Mouse (Mus musculus) c-Kit-positive CD71-positive TER-119-negative erythroid progenitor cells, embryonic 14.5 days (primary cell): ENCODE measurements around the gene Slc22a23.
A peak's percentile ranks its signal among the peaks of the same experiment; 100 is the strongest.

ENCODE experiments used
- DNase-seq: peaks from one replicate; pipeline ENCODE4 v3.0.0-alpha.2; 2013; ENCODE audit warnings: low read depth

Slc22a23 gene

DNA sequence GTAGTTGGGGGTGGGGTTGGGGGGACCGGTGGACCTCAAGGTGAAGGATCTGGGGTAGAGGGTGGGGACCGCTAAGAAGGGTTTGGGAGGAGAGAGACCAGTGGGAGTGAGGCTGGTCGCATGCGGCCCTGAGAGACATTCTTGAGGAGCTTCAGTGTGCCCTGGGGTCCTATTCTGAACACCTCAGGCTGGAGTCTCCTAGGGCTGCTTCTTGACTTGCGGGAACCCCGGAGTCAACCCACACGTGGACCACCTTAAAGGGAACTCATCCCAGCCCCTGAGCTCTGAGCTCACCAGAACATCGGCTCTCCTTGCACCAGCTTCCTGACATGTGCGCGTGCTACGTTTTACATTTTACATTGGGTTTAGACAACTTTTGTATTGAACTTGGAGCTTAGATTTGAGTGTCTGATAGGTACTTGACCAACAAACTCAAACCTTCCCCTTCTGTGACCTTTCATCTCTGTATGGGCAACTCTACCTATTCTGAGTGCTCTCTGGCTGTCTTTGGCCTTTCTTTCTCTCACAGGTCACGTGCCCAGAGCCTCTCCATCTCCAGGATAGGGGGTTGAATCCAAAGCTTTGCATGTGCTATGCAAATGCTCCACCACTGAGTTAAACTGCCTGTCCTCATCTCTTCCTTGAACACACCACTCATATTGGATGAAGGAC, 181.5 kb downstream of the Slc22a23 start:
- no peak for DNase-seq

DNA sequence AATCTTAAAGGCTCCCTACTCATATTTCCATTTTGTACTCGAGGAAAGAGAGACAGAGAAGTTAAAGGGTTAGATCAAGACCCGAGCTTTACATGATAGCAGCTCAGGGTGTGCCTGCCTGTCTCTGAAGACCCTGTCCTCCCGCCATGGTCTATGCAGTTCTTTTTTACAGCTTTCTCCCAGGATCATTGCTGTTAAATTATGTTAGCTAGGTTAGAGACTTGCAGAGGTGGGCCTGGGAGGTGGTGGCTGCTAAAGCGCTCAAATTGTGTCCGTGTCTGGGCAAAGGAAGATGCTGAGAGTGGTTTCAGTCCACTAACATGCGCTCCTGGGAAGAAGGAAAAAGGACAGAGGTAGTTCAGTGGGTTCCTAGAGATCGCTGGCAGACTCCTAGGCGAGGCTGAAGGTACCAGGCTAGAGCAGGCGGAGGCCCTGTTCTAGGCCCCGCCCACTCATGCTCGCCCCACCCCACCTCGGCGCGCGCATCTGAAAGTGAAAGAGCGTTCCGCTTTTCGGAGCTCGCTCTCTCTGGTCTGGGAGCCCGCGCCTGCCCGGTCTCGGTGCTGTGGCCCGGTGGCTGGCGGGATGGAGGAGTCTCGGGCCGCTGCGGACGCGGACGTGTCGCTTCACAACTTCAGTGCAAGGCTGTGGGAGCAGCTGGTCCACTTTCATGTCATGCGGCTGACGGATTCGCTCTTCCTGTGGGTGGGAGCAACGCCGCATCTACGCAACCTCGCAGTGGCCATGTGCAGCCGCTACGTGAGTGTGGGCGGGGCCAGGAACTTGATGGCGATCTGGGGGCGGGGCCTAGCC, 182.3 kb downstream of the Slc22a23 start, which contains the start of gene Psmg4:
Gene Psmg4 (plus strand): TSS at position 474 of the 813 bp plus-strand sequence.
- peak; percentile 90 for DNase-seq

GRCm38 (mm10) chr13:34159926-34160325, 185.1 kb downstream of the Slc22a23 start:
- DNase-seq: no peak

- DNase-seq: no peak
These were observed 187.3 kb downstream of the Slc22a23 start for GRCm38 (mm10) chr13:34157596-34158157.

GRCm38 (mm10) chr13:34156840-34157185, 188.2 kb downstream of the Slc22a23 start:
- DNase-seq: no peak

DNA sequence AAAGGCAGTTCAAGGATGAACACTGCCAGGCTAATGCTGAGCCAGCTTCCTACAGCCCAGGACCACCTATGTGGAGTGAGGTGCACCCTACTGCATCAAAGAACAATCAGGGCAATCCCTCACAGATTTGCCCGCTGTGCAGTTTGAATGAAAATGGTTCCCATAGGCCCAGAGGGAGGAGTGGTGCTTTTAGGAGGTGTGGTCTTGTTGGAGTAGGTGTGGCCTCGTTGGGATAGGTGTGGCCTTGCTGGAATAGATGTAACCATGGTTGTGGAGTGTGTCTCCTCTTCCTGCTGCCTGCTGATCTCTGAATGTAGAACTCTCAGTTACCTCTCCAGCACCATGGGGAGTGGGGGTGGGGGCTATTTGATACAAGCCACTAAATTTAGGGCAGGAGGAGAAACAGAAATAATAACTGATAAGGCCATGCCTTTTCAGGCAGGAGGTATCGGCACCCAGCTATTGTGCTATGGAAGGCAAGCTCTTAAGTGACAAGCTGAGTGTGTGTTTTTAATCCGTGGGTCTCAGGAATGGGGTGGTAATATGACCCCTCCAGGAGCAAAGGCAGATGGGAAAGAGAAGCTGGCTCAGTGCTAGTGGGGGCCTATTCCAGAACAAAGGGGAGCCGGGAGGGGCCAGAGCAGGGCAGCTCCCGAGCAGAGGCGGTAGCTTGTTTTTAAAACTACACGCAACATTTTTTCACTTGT, 188.7 kb downstream of the Slc22a23 start:
- DNase-seq: no peak

GRCm38 (mm10) chr13:34154931-34155272, 190.1 kb downstream of the Slc22a23 start:
- no peak for DNase-seq

- no peak for DNase-seq
These were observed 190.6 kb downstream of the Slc22a23 start for GRCm38 (mm10) chr13:34154217-34154930.

DNA sequence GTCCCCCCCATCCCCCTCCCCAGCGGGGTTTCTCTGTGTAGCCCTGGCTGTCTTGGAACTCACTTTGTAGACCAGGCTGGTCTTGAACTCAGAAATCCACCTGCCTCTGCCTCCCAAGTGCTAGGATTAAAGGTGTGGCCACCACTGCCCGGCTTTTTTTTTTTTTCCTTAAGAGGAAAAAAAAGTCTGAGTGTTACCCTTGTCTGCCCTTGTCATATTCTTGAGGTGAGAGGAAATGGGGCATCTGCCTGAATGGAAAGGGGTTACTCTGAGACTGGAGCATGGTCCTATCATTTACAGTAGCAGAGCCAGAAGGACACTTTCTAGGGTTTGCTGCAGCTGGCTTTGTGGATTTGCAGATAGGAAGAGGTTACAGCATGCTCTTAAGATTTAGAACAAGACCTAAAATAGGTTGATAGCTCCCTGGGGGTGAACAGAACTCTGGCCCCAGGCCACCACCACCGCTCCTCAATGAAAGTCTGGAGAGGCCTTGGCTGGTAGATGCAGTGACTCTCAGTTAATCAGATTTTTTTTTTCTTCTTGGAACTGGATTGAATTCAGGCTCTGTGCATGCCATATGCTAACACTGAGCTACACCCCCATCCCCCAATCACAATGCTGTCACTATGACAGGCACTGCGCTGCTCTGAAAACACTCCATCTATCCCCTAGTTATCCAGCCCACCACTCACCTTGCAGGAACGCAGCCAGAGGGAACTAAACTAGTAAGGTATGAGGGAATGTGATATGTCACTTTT, 191.5 kb downstream of the Slc22a23 start:
- DNase-seq: no peak

DNA sequence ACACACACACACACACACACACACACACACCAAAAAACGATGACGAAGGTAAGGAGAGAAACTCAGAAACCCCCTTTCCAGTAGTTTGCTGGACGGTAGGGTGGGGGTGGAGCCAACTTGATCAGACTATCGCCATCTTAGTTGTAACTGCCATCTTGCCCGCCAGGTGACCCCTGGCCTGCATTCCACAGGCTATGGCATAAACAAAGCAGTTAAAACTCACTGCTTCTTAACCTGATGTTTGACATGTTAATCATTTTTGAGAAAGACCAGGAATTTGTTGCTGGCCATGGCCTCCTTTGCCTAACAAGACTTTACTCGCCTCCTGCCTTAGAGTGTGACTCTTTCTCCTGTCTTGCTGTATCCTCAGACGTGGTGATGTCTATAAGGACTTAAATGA, 192.3 kb downstream of the Slc22a23 start:
- DNase-seq: no peak

- no peak for DNase-seq
These were observed 193.6 kb downstream of the Slc22a23 start for GRCm38 (mm10) chr13:34151425-34151824.

GRCm38 (mm10) chr13:34150271-34151027, 194.5 kb downstream of the Slc22a23 start:
- no peak for DNase-seq

GRCm38 (mm10) chr13:34149463-34150176, 195.4 kb downstream of the Slc22a23 start:
- no peak for DNase-seq

- DNase-seq: no peak
These were observed 196.1 kb downstream of the Slc22a23 start for GRCm38 (mm10) chr13:34148767-34149392.

- DNase-seq: no peak
These were observed 196.8 kb downstream of the Slc22a23 start for GRCm38 (mm10) chr13:34148181-34148580.

DNA sequence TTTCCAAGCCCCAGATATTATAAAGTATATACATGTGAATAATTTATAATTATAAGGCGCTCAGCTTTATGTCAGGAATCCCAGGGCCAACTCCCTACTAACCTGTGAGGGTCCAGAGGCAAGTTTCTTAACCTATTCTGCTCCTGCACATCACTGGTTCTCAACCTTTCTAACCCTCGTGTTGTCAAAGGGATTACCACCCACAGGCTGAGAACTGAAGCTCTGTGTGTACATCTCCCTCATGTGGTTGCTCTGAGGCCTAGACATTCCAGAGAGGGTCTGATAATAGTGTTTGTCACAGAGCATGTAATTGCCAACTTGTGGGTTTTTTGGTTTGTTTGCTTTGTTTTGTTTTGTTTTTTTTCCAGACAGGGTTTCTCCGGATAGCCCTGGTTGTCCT, 198.1 kb downstream of the Slc22a23 start:
- DNase-seq: no peak

- DNase-seq: no peak
These were observed 201.6 kb downstream of the Slc22a23 start for GRCm38 (mm10) chr13:34143389-34143788.

GRCm38 (mm10) chr13:34136605-34137004, 208.4 kb downstream of the Slc22a23 start:
- no peak for DNase-seq

- no peak for DNase-seq
These were observed 210.7 kb downstream of the Slc22a23 start for GRCm38 (mm10) chr13:34134276-34134675.
